Mouse (Mus musculus) ovary, postnatal 10 days (tissue): ENCODE results near the gene Gm11115.

Source experiments
- DNase-seq: peaks from one replicate; pipeline ENCODE4 v3.0.0; 2022; ENCODE audit warnings: low spot score

The Gm11115 gene

DNA sequence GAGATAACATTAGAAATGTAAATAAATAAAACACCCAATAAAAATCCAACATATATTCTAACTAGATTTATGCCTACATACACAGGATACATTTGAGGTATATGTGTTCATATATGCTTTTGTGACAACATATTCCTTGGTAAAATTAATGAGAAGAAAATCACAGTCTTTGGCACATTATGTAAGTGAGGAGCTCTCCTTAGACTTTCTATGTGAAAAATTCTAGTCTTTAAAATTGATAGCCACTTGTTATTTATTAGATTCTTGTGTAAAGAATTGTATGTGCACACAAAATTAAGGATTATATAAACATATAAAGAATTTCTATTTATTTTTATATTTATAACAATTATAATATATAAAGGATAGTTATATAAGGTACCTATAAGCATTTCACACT lies at the start of gene Gm11115:
TSS of gene Gm11115 (minus strand) at position 101 of the 400 bp plus-strand sequence.
- DNase-seq = no peak

DNA sequence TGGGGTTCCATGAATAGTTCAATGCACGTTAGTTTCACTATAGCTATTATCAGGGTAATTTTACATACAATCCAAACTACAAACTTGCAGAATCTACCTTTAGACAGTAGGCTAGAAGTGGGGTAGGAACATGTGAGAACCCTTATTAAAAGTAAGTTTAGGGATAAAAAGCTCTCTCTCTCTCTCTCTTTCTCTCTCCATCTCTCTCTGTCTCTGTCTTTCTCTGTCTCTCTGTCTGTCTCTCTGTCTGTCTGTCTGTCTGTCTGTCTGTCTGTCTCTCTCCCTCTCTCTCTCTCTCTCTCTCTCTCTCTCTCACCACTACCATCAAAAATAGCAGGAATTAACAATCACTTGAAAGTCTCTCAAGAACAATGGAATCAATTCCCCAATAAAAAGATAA lies 42.5 kb downstream of the Gm11115 start, which contains the start of gene Gm11116:
TSS of gene Gm11116 (minus strand) at position 101 of the 400 bp plus-strand sequence.
- no peak for DNase-seq
